Mouse (Mus musculus) hindbrain, embryonic 16.5 days (tissue): ENCODE measurements at regions not wholly inside any gene's neighbourhood (a gene's known extent, or its start where the extent isn't known, plus 50 kb on each side); places are given as distances from the start of the nearest gene placed in this dataset.

ENCODE experiments used
- ATAC-seq: fragments of 200-750 bp; cut with Nextera tagmentation; 2 replicates; pipeline ENCODE4 v1.8.0; 2017; ENCODE audit warnings: moderate TSS enrichment, moderate library complexity
- H3K27ac ChIP-seq: fragments of 300-500 bp; sonication (generic); 2 replicates; pipeline ENCODE4 v1.5.1; 2014; ENCODE audit warnings: low read depth, mild to moderate bottlenecking, control low read depth, low read length, moderate library complexity
- H3K27me3 ChIP-seq: fragments of 300-500 bp; sonication (generic); replicated peaks from 2 replicates; pipeline ENCODE4 v1.6.1; 2014; ENCODE audit warnings: low read length; ENCODE audit not compliant: control insufficient read depth, insufficient read depth
- H3K36me3 ChIP-seq: fragments of 300-500 bp; sonication (generic); 2 replicates; pipeline ENCODE4 v1.6.1; 2014; ENCODE audit warnings: mild to moderate bottlenecking, low read length, moderate library complexity, mixed read lengths; ENCODE audit not compliant: control insufficient read depth, insufficient read depth
- H3K4me1 ChIP-seq: fragments of 300-500 bp; sonication (generic); 2 replicates; pipeline ENCODE4 v1.6.1; 2014; ENCODE audit warnings: low read depth, low read length; ENCODE audit not compliant: control insufficient read depth, insufficient read depth
- H3K4me2 ChIP-seq: fragments of 300-500 bp; sonication (generic); 2 replicates; pipeline ENCODE4 v1.6.1; 2014; ENCODE audit warnings: mild to moderate bottlenecking, low read length, control low read depth, moderate library complexity
- H3K4me3 ChIP-seq: fragments of 300-500 bp; sonication (generic); 2 replicates; pipeline ENCODE4 v1.5.1; 2014; ENCODE audit warnings: mild to moderate bottlenecking, low read length, control low read depth, moderate library complexity
- H3K9ac ChIP-seq: fragments of 300-500 bp; sonication (generic); 2 replicates; pipeline ENCODE4 v1.6.1; 2014; ENCODE audit warnings: low read depth, mild to moderate bottlenecking, control low read depth, low read length, moderate library complexity
- H3K9me3 ChIP-seq: fragments of 300-500 bp; sonication (generic); 2 replicates; pipeline ENCODE4 v1.6.1; 2014; ENCODE audit warnings: mild to moderate bottlenecking, low read length, moderate library complexity; ENCODE audit not compliant: control insufficient read depth
- WGBS: fragments of 180-500 bp; shearing (Covaris S2); extraction: QIAGEN DNeasy Blood & Tissue Kit; methylation state at CpG from one replicate; pipeline ENCODE4 v1.1.7; 2014; 5-methylcytosine and 5-hydroxymethylcytosine counted together

GRCm38 (mm10) chr16:77295574-77296355 lies 282.3 kb downstream of the Usp25 start:
- Histone ChIP-seq H3K4me3 (no peak overlapping the region), H3K36me3 (no peaks in the 10 kb centered on the region), H3K27ac (no peak overlapping the region), H3K9ac (no peak overlapping the region), H3K4me2 (no peak overlapping the region), H3K9me3 (no peaks in the 10 kb centered on the region), H3K4me1 (no peaks in the 10 kb centered on the region; the same call in 1 of the 2 replicates), H3K27me3 (no peaks in the 10 kb centered on the region)
- WGBS, result 66% methylated on average over 4 of the region's 4 CpGs
- ATAC-seq, result no peak

- ATAC-seq, result no peak
- no peak overlapping the region for H3K4me3 ChIP-seq
- H3K27ac ChIP-seq, result peak overlapping the region; percentile 46
- WGBS, result 57% methylated on average over 2 of the region's 2 CpGs
- no peaks in the 10 kb centered on the region for H3K9me3 ChIP-seq
- no peaks in the 10 kb centered on the region for H3K36me3 ChIP-seq
- H3K4me1 ChIP-seq, result no peaks in the 10 kb centered on the region; the same call in 1 of the 2 replicates
- H3K27me3 ChIP-seq, result no peaks in the 10 kb centered on the region
- H3K9ac ChIP-seq, result no peak overlapping the region
- H3K4me2 ChIP-seq, result no peak overlapping the region
Observed at GRCm38 (mm10) chr16:77292317-77292771, 278.8 kb downstream of the Usp25 start.

- peak; percentile 56 for ATAC-seq
Observed at GRCm38 (mm10) chr16:77291723-77292316, 278.3 kb downstream of the Usp25 start.

GRCm38 (mm10) chr16:77284205-77284604 lies 270.7 kb downstream of the Usp25 start:
- Histone ChIP-seq H3K27me3 (no peaks in the 10 kb centered on the region), H3K9me3 (no peaks in the 10 kb centered on the region), H3K4me1 (no peaks in the 10 kb centered on the region), H3K9ac (no peak overlapping the region), H3K27ac (no peak overlapping the region), H3K4me3 (no peak overlapping the region), H3K4me2 (no peak overlapping the region), H3K36me3 (no peaks in the 10 kb centered on the region)
- ATAC-seq, result no peak
- WGBS, result 83% methylated on average over 4 of the region's 4 CpGs

More at GRCm38 (mm10) chr16:77291723-77292316, 278.3 kb downstream of the Usp25 start:
- Histone ChIP-seq H3K4me2 (no peak overlapping the region), H3K27ac (peak overlapping the region; percentile 42), H3K27me3 (no peaks in the 10 kb centered on the region), H3K9me3 (no peaks in the 10 kb centered on the region), H3K9ac (no peak overlapping the region), H3K4me3 (no peak overlapping the region), H3K36me3 (no peaks in the 10 kb centered on the region), H3K4me1 (no peaks in the 10 kb centered on the region; the same call in 1 of the 2 replicates)
- WGBS, result 59% methylated on average over 8 of the region's 8 CpGs

- no peak overlapping the region for H3K4me3 ChIP-seq
- no peaks in the 10 kb centered on the region for H3K9me3 ChIP-seq
- H3K36me3 ChIP-seq, result no peaks in the 10 kb centered on the region
- H3K4me2 ChIP-seq, result no peak overlapping the region
- no peak overlapping the region for H3K27ac ChIP-seq
- H3K9ac ChIP-seq, result no peak overlapping the region
- no peaks in the 10 kb centered on the region for H3K4me1 ChIP-seq
- no peaks in the 10 kb centered on the region for H3K27me3 ChIP-seq
- ATAC-seq, result no peak
- WGBS, result 78% methylated on average over 4 of the region's 4 CpGs
Observed at GRCm38 (mm10) chr16:77279916-77280315, 266.4 kb downstream of the Usp25 start.

GRCm38 (mm10) chr16:77279495-77279894 lies 266.0 kb downstream of the Usp25 start:
- no peaks in the 10 kb centered on the region for H3K4me1 ChIP-seq
- 65% methylated on average over 2 of the region's 2 CpGs for WGBS
- ATAC-seq, result no peak

GRCm38 (mm10) chr16:77273306-77273705 lies 259.8 kb downstream of the Usp25 start:
- no peak overlapping the region for H3K9ac ChIP-seq
- H3K4me3 ChIP-seq, result no peak overlapping the region
- no peaks in the 10 kb centered on the region for H3K36me3 ChIP-seq
- H3K4me1 ChIP-seq, result no peaks in the 10 kb centered on the region
- no peak overlapping the region for H3K27ac ChIP-seq
- H3K4me2 ChIP-seq, result no peak overlapping the region
- WGBS, result 75% methylated on average over 3 of the region's 3 CpGs
- ATAC-seq, result no peak
- no peaks in the 10 kb centered on the region for H3K9me3 ChIP-seq
- H3K27me3 ChIP-seq, result no peaks in the 10 kb centered on the region

More at GRCm38 (mm10) chr16:77279495-77279894, 266.0 kb downstream of the Usp25 start:
- H3K4me2 ChIP-seq, result no peak overlapping the region
- no peak overlapping the region for H3K4me3 ChIP-seq
- no peak overlapping the region for H3K27ac ChIP-seq
- H3K27me3 ChIP-seq, result no peaks in the 10 kb centered on the region
- no peaks in the 10 kb centered on the region for H3K36me3 ChIP-seq
- no peaks in the 10 kb centered on the region for H3K9me3 ChIP-seq
- H3K9ac ChIP-seq, result no peak overlapping the region

GRCm38 (mm10) chr16:77268926-77269325 lies 255.4 kb downstream of the Usp25 start:
- Histone ChIP-seq H3K4me3 (no peak overlapping the region), H3K27ac (no peak overlapping the region)
- WGBS, result 71% methylated on average over 2 of the region's 2 CpGs

GRCm38 (mm10) chr16:77267679-77268078 lies 254.2 kb downstream of the Usp25 start:
- Histone ChIP-seq H3K27me3 (no peaks in the 10 kb centered on the region), H3K9ac (no peak overlapping the region), H3K4me2 (no peak overlapping the region), H3K4me1 (peaks cover 4% of the 10 kb centered on the region; the same call in 1 of the 2 replicates), H3K9me3 (no peaks in the 10 kb centered on the region), H3K4me3 (no peak overlapping the region), H3K27ac (0 out of 2 replicates have a peak overlapping the region, but pooled peaks have one; percentile 23), H3K36me3 (no peaks in the 10 kb centered on the region)
- peak; percentile 67; the same call in 1 of the 2 replicates for ATAC-seq

More at GRCm38 (mm10) chr16:77268926-77269325, 255.4 kb downstream of the Usp25 start:
- Histone ChIP-seq H3K9ac (no peak overlapping the region), H3K4me1 (peaks cover 4% of the 10 kb centered on the region; the same call in 1 of the 2 replicates), H3K9me3 (no peaks in the 10 kb centered on the region), H3K27me3 (no peaks in the 10 kb centered on the region), H3K4me2 (no peak overlapping the region), H3K36me3 (no peaks in the 10 kb centered on the region)
- ATAC-seq, result no peak
